In genomic region chr17:50418863-50419383, GRCm38 (mm10) we compare ENCODE assay signal across 9 mouse cellular contexts.
DNase-seq lines count a peak whose midpoint lies in the region; ATAC-seq and TF ChIP-seq lines count a peak whose summit lies in the region.
"Had no signal": no experiment of that assay in that cellular context is flagged by ENCODE, and none has a peak within 500 bp of the region (broad histone marks: within the 10 kb centered on the region; RNA-seq: fewer than 3 reads in every experiment).

No protein-coding gene starts in this region.

- H3K36me3 ChIP-seq in heart, embryonic 12.5 days = no peaks in the 10 kb centered on the region

- intact Hi-C loops in heart, postnatal 36 days (cut with DNase I) = loop anchor here (1.0 to 10.0 kb wide), 4 partner anchors 124 to 376 kb away; partner anchors contain the start of gene Dazl

- no peak for ATAC-seq in heart, embryonic 12.5 days (ENCODE audit: insufficient number of reproducible peaks, low FRiP score)

- TF ChIP-seq CTCF in bone marrow macrophage, adult 2 months (IDR thresholded peaks at IDR 0.05; ENCODE audit: low read depth, low read length) = 0 out of 2 replicates have a peak, but pooled peaks have one; percentile 21

- no peak for TF ChIP-seq POLR2A in bone marrow macrophage, adult 2 months (IDR thresholded peaks at IDR 0.05; ENCODE audit: borderline replicate concordance, low read depth, low read length)

- no peak overlapping the region for H3K4me3 ChIP-seq in heart, embryonic 12.5 days
- no peak overlapping the region for H3K4me3 ChIP-seq in bone marrow macrophage, adult 2 months (ENCODE audit: insufficient read depth, low read length)

- no peak overlapping the region for H3K4me2 ChIP-seq in heart, embryonic 12.5 days

- H3K9ac ChIP-seq in heart, embryonic 12.5 days = no peak overlapping the region

- no peak overlapping the region for H3K27ac ChIP-seq in heart, embryonic 12.5 days (ENCODE audit: poor library complexity, severe bottlenecking)
- H3K27ac ChIP-seq in bone marrow macrophage, adult 2 months (ENCODE audit: insufficient read depth, low read depth, low read length) = no peak overlapping the region
- H3K27ac ChIP-seq: macrophage had no signal

- peaks cover 6% of the 10 kb centered on the region for H3K9me3 ChIP-seq in heart, embryonic 12.5 days (replicated peaks)

- peak; percentile 63 to 72 for DNase-seq in heart, adult 18-20 months
- DNase-seq in CD4-positive helper T cell, adult 2 months (ENCODE audit: low read depth, low spot score) = peak; percentile 69
- peak; percentile 52 to 64 for DNase-seq in heart, postnatal 36 days
- peak; percentile 42 for DNase-seq in lung, postnatal 25 days (ENCODE audit: low spot score)
- DNase-seq in frontal cortex, postnatal 14 days (ENCODE audit: low spot score in 2 of 2) = no peak
- DNase-seq in right cerebral cortex, adult 18-20 months = no peak

- no peaks in the 10 kb centered on the region for H3K4me1 ChIP-seq in heart, embryonic 12.5 days (replicated peaks)
- H3K4me1 ChIP-seq in bone marrow macrophage, adult 2 months (ENCODE audit: control insufficient read depth, insufficient read depth, low read length) = peaks cover 13% of the 10 kb centered on the region

- 57% methylated on average over 3 of the region's 3 CpGs for WGBS in heart, embryonic 12.5 days

- no peaks in the 10 kb centered on the region for H3K27me3 ChIP-seq in heart, embryonic 12.5 days (replicated peaks)

Comparison
In these comparisons a context has a peak if more than half of its experiments do, and no peak if none do; other contexts are left out.
1. DNase-seq: peak in heart, adult 18-20 months (2 of 2), CD4-positive helper T cell, adult 2 months (single experiment), heart, postnatal 36 days (2 of 2) and lung, postnatal 25 days (single experiment); none in frontal cortex, postnatal 14 days (0 of 2) and right cerebral cortex, adult 18-20 months (single experiment).